Mouse (Mus musculus): ENCODE measurements at regions not wholly inside any gene's neighbourhood (a gene's known extent, or its start where the extent isn't known, plus 50 kb on each side); places are given as distances from the start of the nearest gene placed in this dataset.

DNA sequence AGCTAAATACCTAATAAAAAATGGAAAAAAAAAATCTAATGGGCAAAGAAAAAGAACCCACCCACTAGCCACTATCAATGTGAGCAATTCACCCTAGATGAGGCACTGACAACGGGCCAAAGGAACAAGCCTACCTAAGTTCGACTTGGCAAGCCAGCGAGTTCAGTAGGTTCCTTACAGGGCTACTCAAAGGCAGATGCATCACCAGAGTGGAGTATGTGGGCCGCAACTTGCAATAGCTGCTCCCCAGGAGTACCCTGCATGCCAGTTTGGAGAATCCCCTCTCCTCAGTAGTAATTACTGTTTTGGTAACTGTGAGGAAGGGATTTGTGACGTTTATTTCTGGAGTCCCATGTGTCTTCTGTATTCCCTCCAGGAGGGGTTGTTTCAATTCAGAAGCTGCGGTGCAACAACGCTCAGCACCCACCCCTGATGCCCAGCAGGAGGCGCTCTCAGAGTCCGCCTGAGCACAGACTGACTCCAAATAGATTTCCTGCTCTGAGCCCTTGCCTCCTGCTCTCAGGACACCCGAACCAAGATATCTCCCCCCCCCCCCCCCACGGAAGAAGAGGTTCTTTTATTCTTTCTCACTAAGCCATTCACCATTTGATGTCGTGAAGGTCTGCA lies 157.3 kb upstream of the Zfp618 start:
- no peak for DNase-seq (ENCODE audit: extremely low spot score, low read depth, low spot score)

- no peak for DNase-seq (ENCODE audit: extremely low spot score, low read depth, low spot score)
Measured at GRCm38 (mm10) chr4:62808553-62808950, 156.8 kb upstream of the Zfp618 start.

- DNase-seq (ENCODE audit: extremely low spot score, low read depth, low spot score), result no peak
Measured at GRCm38 (mm10) chr4:62809048-62809447, 156.3 kb upstream of the Zfp618 start.

DNA sequence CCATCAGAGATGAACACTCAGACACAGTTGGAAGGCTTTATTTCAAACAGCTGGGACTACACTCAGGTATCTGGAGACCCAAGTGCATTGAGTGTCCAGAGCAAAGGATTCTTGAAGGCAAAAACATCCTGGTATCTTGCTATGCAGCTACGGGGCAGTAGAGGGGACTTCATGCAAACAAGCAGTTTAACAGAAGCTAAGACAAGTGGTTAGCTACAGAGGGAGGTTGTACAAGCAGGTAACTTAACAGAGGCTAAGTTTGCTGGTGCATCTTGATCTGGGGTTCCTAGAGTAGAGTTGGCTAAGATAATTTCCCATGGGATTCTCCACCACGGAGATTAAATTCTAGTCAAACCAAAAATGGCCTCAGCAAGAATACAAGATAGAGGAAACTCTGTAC lies 145.5 kb upstream of the Zfp618 start:
- DNase-seq (ENCODE audit: extremely low spot score, low read depth, low spot score), result no peak

DNA sequence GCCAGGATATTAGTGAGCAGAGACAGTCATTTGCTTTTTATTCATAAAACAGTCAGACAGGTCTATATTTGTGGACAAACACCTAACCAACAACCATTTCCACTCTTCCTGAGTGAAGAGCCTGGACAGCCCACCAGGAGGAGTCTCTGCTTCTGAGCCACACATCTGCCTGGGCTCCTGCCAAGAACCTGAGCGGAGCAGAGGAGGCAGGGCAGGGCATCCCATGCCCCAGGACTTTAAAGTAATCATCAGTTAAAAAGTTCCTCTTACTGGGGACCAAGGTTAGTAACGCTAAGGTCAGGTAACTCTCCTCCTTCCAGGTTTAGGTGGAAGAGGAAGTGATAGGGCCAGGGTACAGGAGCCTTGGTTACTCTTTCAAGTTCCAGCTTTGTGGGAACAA lies 144.1 kb upstream of the Zfp618 start:
- DNase-seq (ENCODE audit: extremely low spot score, low read depth, low spot score), result no peak

GRCm38 (mm10) chr4:62822568-62822967 lies 142.8 kb upstream of the Zfp618 start:
- no peak for DNase-seq (ENCODE audit: extremely low spot score, low read depth, low spot score)

- no peak for DNase-seq (ENCODE audit: extremely low spot score, low read depth, low spot score)
Measured at GRCm38 (mm10) chr4:62823082-62823481, 142.3 kb upstream of the Zfp618 start.

GRCm38 (mm10) chr4:62823555-62824250 lies 141.7 kb upstream of the Zfp618 start:
- no peak for DNase-seq (ENCODE audit: extremely low spot score, low read depth, low spot score)

DNA sequence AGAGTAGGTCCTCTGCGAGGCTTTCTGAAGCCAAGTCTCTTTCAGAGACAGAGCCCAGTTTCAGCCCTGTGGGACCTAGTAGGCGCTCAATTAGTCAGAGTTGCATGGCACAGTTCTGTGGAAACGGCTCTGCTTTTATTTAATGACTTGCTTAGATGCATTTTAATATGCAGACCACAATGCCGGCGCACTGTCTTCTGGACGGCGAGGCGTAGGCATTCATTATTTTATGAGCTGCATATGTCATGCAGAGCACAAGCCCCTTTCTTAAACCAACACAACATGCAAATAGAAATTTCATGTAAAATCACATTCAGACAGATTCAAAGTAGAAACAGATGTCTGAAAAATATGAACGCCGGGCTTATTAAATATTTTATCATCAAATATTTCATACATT lies 140.8 kb upstream of the Zfp618 start:
- DNase-seq (ENCODE audit: extremely low spot score, low read depth, low spot score), result no peak

- no peak for DNase-seq (ENCODE audit: extremely low spot score, low read depth, low spot score)
Measured at GRCm38 (mm10) chr4:62825256-62825655, 140.1 kb upstream of the Zfp618 start.

- DNase-seq (ENCODE audit: extremely low spot score, low read depth, low spot score), result no peak
Measured at GRCm38 (mm10) chr4:62828963-62829362, 136.4 kb upstream of the Zfp618 start.

GRCm38 (mm10) chr4:62833944-62834343 lies 131.4 kb upstream of the Zfp618 start:
- DNase-seq (ENCODE audit: extremely low spot score, low read depth, low spot score), result no peak

GRCm38 (mm10) chr4:62836875-62837274 lies 128.5 kb upstream of the Zfp618 start:
- no peak for DNase-seq (ENCODE audit: extremely low spot score, low read depth, low spot score)

- no peak for DNase-seq (ENCODE audit: extremely low spot score, low read depth, low spot score)
Measured at GRCm38 (mm10) chr4:62850526-62850925, 114.8 kb upstream of the Zfp618 start.

- DNase-seq (ENCODE audit: extremely low spot score, low read depth, low spot score), result no peak
Measured at GRCm38 (mm10) chr4:62853335-62853734, 112.0 kb upstream of the Zfp618 start.

- no peak for DNase-seq (ENCODE audit: extremely low spot score, low read depth, low spot score)
Measured at GRCm38 (mm10) chr4:62856406-62856805, 109.0 kb upstream of the Zfp618 start.

- DNase-seq (ENCODE audit: extremely low spot score, low read depth, low spot score), result no peak
Measured at GRCm38 (mm10) chr4:62862756-62863155, 102.6 kb upstream of the Zfp618 start.

DNA sequence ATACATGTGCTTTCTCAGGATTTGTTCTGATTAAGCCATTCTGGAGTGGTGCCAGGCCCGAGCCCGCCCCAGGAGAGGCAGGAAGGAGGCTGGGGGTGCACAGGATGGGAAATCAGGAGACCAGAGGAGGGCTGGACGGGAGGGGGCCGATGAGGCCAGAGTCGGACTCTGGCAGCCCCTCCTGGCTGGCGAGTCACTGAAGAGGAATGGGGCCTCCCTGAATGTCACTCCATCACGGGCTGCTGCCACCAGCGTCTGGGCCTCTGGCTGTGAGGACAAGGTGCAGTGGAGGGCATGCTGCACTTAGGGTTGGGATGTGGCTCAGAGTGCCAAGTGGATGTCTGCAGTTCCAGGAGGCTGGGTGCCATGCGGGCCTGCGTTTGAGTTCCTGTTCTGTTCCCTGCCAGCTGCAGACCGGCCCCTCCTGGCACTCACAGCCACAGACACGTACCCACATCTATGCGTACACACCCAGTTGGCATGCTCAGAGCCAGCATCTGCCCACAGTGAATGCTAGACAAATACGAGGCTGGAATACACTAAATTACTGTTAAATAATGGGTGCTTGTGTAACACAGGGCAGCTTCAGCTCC lies 94.9 kb upstream of the Zfp618 start:
- DNase-seq (ENCODE audit: extremely low spot score, low read depth, low spot score), result no peak

GRCm38 (mm10) chr4:62872562-62872961 lies 92.8 kb upstream of the Zfp618 start:
- DNase-seq (ENCODE audit: extremely low spot score, low read depth, low spot score), result no peak

DNA sequence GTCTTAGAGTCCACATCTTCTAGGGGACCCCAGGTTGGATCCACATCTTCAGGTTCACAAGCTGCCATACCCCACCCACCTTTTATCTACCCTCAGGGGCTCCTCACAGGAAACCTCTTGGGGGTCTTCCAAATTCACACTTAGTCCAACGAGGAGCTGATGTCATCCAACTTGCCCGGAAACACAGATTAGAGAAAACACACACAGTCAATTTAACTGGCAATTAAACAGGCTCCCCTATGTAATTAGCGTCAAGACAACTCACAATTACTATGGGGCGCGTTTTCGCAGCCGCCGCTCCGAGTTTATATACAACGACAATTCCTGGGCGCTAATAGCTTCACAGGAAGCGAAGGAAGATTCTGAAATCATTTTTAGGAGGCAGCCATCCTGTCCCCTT lies 91.4 kb upstream of the Zfp618 start:
- DNase-seq (ENCODE audit: extremely low spot score, low read depth, low spot score), result no peak

DNA sequence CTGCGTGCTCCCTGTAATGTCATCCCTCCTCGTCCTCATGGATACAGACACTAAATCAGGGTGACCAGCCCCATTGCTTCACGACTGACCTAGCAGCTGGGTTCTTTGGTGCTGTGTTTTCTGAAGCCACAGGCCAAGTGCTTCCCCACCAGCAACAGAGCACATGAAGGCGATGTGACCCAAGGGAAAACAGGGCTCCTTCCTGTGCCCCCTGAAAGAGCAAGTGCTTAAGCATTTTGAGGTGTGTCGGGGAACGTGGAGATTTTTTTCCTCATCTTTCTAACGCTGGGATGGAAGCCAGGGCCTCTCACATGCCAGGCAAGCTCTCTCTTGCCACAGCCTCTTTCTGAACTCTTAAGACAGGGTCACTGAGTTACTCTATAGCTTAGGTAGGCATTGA lies 87.3 kb upstream of the Zfp618 start:
- DNase-seq (ENCODE audit: extremely low spot score, low read depth, low spot score), result no peak

GRCm38 (mm10) chr4:62878927-62879326 lies 86.4 kb upstream of the Zfp618 start:
- DNase-seq (ENCODE audit: extremely low spot score, low read depth, low spot score), result no peak

Measured in hindlimb bud, embryonic 11.5 days (tissue).